Mouse (Mus musculus) myocyte (in vitro differentiated cells): ENCODE measurements at regions not wholly inside any gene's neighbourhood (a gene's known extent, or its start where the extent isn't known, plus 50 kb on each side); places are given as distances from the start of the nearest gene placed in this dataset.

Source experiments
- H3K27me3 ChIP-seq: one replicate; pipeline ENCODE4 v1.6.1; 2011; ENCODE audit not compliant: control insufficient read depth, insufficient read depth, insufficient read length
- H3K36me3 ChIP-seq: one replicate; pipeline ENCODE4 v1.6.1; 2011; ENCODE audit not compliant: control insufficient read depth, insufficient read depth
- H3K4me2 ChIP-seq: one replicate; pipeline ENCODE4 v1.6.1; 2011; ENCODE audit warnings: low read depth, control low read depth
- H3K4me3 ChIP-seq: one replicate; pipeline ENCODE4 v1.5.1; 2011; ENCODE audit warnings: mild to moderate bottlenecking, control low read depth, moderate library complexity
- H3K79me2 ChIP-seq: one replicate; pipeline ENCODE4 v1.6.1; 2011; ENCODE audit not compliant: control insufficient read depth, insufficient read depth
- H3ac ChIP-seq: one replicate; pipeline ENCODE4 v1.6.1; 2011; ENCODE audit not compliant: control insufficient read depth, insufficient read length
- CEBPB ChIP-seq: IDR thresholded peaks from 2 replicates; pipeline ENCODE4 v1.6.1; 2011; ENCODE audit warnings: mild to moderate bottlenecking, moderate library complexity; ENCODE audit not compliant: poor library complexity, insufficient read depth, severe bottlenecking
- E2F4 ChIP-seq: IDR thresholded peaks from one replicate; pipeline ENCODE4 v1.6.1; 2011; ENCODE audit warnings: mild to moderate bottlenecking, control low read depth, moderate library complexity; ENCODE audit not compliant: insufficient read depth
- MAX ChIP-seq: IDR thresholded peaks from one replicate; pipeline ENCODE4 v1.6.1; 2011; ENCODE audit warnings: low read depth, mild to moderate bottlenecking, control low read depth
- MYOD1 ChIP-seq, 3 experiments: IDR thresholded peaks; one replicate each; pipeline ENCODE4 v1.6.1; 2011; ENCODE audit warnings: control low read depth in 2 of 3, low read depth in 2 of 3, mild to moderate bottlenecking in 2 of 3, moderate library complexity in 1 of 3; ENCODE audit not compliant: insufficient read length in 2 of 3, control insufficient read depth in 1 of 3
- MYOG ChIP-seq, 3 experiments: IDR thresholded peaks; one replicate each; pipeline ENCODE4 v1.6.1; 2011; ENCODE audit warnings: control low read depth in 2 of 3, low read depth in 2 of 3, mild to moderate bottlenecking in 2 of 3; ENCODE audit not compliant: insufficient read length in 2 of 3, control insufficient read depth in 1 of 3, insufficient read depth in 1 of 3
- POLR2A ChIP-seq: IDR thresholded peaks from one replicate; pipeline ENCODE4 v1.6.1; 2011; ENCODE audit warnings: low read depth, mild to moderate bottlenecking, control low read depth, moderate library complexity; ENCODE audit not compliant: insufficient read length
- POLR2AphosphoS2 ChIP-seq: IDR thresholded peaks from one replicate; pipeline ENCODE4 v1.6.1; 2011; ENCODE audit warnings: low read depth, control low read depth; ENCODE audit not compliant: insufficient read length
- REST ChIP-seq: IDR thresholded peaks from one replicate; pipeline ENCODE4 v1.6.1; 2011; ENCODE audit warnings: mild to moderate bottlenecking, control low read depth, moderate library complexity; ENCODE audit not compliant: insufficient read depth, insufficient read length
- SRF ChIP-seq: IDR thresholded peaks from one replicate; pipeline ENCODE4 v1.6.1; 2011; ENCODE audit warnings: low read depth; ENCODE audit not compliant: control insufficient read depth, insufficient read length
- TCF12 ChIP-seq: IDR thresholded peaks from one replicate; pipeline ENCODE4 v1.6.1; 2011; ENCODE audit warnings: mild to moderate bottlenecking, control low read depth; ENCODE audit not compliant: poor library complexity, insufficient read depth, severe bottlenecking
- TCF3 ChIP-seq: IDR thresholded peaks from one replicate; pipeline ENCODE4 v1.6.1; 2011; ENCODE audit warnings: low read depth, control low read depth; ENCODE audit not compliant: insufficient read length
- USF1 ChIP-seq: IDR thresholded peaks from one replicate; pipeline ENCODE4 v1.6.1; 2011; ENCODE audit warnings: low read depth, mild to moderate bottlenecking, control low read depth, moderate library complexity

GRCm38 (mm10) chr1:73850173-73851014 lies 273.9 kb downstream of the Tns1 start:
- Histone ChIP-seq H3K27me3 (peaks cover 9% of the 10 kb centered on the region), H3K4me3 (no peak overlapping the region), H3K4me2 (no peak overlapping the region), H3K79me2 (no peaks in the 10 kb centered on the region), H3ac (no peak overlapping the region), H3K36me3 (no peaks in the 10 kb centered on the region)
- TF ChIP-seq USF1: no peak
- TF ChIP-seq TCF3: no peak
- no peak for TF ChIP-seq MYOD1 (IDR thresholded peaks at IDR 0.05; ENCODE audit: control insufficient read depth in 1 of 3, insufficient read length in 2 of 3, low read depth in 2 of 3)
- TF ChIP-seq REST: no peak
- no peak for TF ChIP-seq CEBPB
- no peak for TF ChIP-seq SRF
- no peak for TF ChIP-seq TCF12

DNA sequence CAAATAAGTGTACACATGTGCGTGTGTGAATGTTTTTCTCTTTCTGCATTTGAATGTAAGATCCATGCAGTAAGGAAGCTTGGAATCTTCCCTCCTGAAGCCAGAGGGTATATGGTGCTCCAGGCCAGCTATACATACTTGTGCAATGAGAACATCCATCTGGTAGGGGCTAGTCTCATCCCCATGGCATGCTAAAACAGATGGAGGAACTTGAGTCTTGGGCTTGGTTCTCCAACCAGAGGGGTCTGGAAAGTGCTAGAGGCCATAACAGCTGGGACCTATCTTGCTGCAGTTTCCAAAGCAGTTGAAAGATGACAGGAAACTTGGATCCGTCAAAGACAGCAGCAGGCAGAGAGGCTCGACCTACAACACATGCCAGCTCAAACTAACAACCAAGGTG lies 275.9 kb downstream of the Tns1 start:
- Histone ChIP-seq H3K27me3 (peaks cover 9% of the 10 kb centered on the region), H3K36me3 (no peaks in the 10 kb centered on the region), H3K79me2 (no peaks in the 10 kb centered on the region), H3K4me2 (no peak overlapping the region), H3K4me3 (no peak overlapping the region), H3ac (no peak overlapping the region)
- TF ChIP-seq REST: no peak
- no peak for TF ChIP-seq MAX
- TF ChIP-seq TCF12: no peak
- TF ChIP-seq USF1: no peak
- TF ChIP-seq TCF3: no peak
- no peak for TF ChIP-seq CEBPB
- TF ChIP-seq POLR2AphosphoS2: no peak
- no peak for TF ChIP-seq SRF

DNA sequence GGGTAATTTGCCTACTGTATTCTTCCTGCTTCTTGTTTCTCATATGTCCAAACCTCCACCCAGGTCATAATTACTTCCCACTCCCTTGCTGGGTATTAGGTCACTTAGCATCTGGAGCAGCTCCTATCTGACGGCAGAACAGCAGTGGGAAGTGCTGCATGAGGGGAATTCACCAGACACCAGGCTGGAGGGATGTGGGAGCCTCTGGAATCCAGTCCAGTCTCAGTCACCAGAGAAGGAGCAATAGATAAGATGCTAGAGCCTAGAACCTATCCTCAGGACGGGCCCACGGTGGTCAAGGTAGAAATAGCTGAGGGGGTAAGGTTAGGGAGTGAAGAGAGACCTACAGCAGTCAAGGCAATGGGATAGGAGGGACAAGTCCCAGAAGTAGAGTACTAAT lies 277.1 kb downstream of the Tns1 start:
- H3K79me2 ChIP-seq: no peaks in the 10 kb centered on the region
- H3ac ChIP-seq: no peak overlapping the region
- H3K4me3 ChIP-seq: no peak overlapping the region
- no peaks in the 10 kb centered on the region for H3K36me3 ChIP-seq
- peaks cover 9% of the 10 kb centered on the region for H3K27me3 ChIP-seq
- TF ChIP-seq USF1: no peak
- no peak for TF ChIP-seq SRF
- TF ChIP-seq POLR2A: no peak
- no peak for TF ChIP-seq MAX
- no peak for TF ChIP-seq MYOG (IDR thresholded peaks at IDR 0.05; ENCODE audit: control insufficient read depth in 1 of 3, insufficient read depth in 1 of 3, insufficient read length in 2 of 3, low read depth in 2 of 3)
- no peak for TF ChIP-seq TCF3
- no peak for TF ChIP-seq MYOD1 (IDR thresholded peaks at IDR 0.05; ENCODE audit: control insufficient read depth in 1 of 3, insufficient read length in 2 of 3, low read depth in 2 of 3)
- TF ChIP-seq CEBPB: no peak
- no peak for TF ChIP-seq REST
- no peak overlapping the region for H3K4me2 ChIP-seq

DNA sequence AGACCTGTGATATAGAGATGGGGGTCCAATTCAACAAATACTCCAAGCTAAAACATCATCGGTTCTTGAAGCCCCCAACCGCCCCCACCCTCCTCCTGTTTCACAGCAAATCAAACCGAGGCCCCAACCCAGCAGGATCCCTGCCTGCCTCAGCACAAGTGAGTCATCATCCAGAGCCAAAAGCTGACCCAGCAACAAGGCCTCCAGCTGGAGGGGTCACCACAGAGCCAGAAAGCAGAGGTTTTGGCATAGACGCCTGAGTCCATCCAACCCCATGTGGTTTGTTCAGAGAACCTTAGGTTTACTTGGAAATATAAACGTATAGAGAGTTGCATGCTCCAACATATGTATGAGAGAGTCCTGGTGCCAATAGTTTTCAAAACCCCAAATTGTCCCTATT lies 279.1 kb downstream of the Tns1 start:
- no peak overlapping the region for H3K4me2 ChIP-seq
- no peak for TF ChIP-seq E2F4
- TF ChIP-seq CEBPB: no peak
- no peak for TF ChIP-seq MYOG (IDR thresholded peaks at IDR 0.05; ENCODE audit: control insufficient read depth in 1 of 3, insufficient read depth in 1 of 3, insufficient read length in 2 of 3, low read depth in 2 of 3)
- TF ChIP-seq POLR2A: no peak
- no peak for TF ChIP-seq MYOD1 (IDR thresholded peaks at IDR 0.05; ENCODE audit: control insufficient read depth in 1 of 3, insufficient read length in 2 of 3, low read depth in 2 of 3)
- TF ChIP-seq USF1: no peak
- no peak for TF ChIP-seq MAX
- TF ChIP-seq SRF: no peak
- no peak for TF ChIP-seq POLR2AphosphoS2
- TF ChIP-seq TCF12: no peak
- TF ChIP-seq REST: no peak
- TF ChIP-seq TCF3: no peak
- H3ac ChIP-seq: no peak overlapping the region
- no peaks in the 10 kb centered on the region for H3K79me2 ChIP-seq
- no peaks in the 10 kb centered on the region for H3K36me3 ChIP-seq
- H3K27me3 ChIP-seq: peaks cover 11% of the 10 kb centered on the region
- no peak overlapping the region for H3K4me3 ChIP-seq

- no peak for TF ChIP-seq MYOG (IDR thresholded peaks at IDR 0.05; ENCODE audit: control insufficient read depth in 1 of 3, insufficient read depth in 1 of 3, insufficient read length in 2 of 3, low read depth in 2 of 3)
- no peak for TF ChIP-seq MAX
- TF ChIP-seq TCF12: no peak
- no peak for TF ChIP-seq E2F4
- no peak for TF ChIP-seq USF1
- no peak for TF ChIP-seq TCF3
- TF ChIP-seq CEBPB: no peak
- TF ChIP-seq MYOD1 (IDR thresholded peaks at IDR 0.05; ENCODE audit: control insufficient read depth in 1 of 3, insufficient read length in 2 of 3, low read depth in 2 of 3): no peak
- no peak for TF ChIP-seq POLR2A
- TF ChIP-seq POLR2AphosphoS2: no peak
- TF ChIP-seq REST: no peak
- no peak for TF ChIP-seq SRF
- H3K4me2 ChIP-seq: no peak overlapping the region
Measured at GRCm38 (mm10) chr1:73844574-73844973, 279.7 kb downstream of the Tns1 start.

More at GRCm38 (mm10) chr1:73844574-73844973, 279.7 kb downstream of the Tns1 start:
- Histone ChIP-seq H3ac (no peak overlapping the region), H3K36me3 (no peaks in the 10 kb centered on the region), H3K79me2 (no peaks in the 10 kb centered on the region), H3K27me3 (peaks cover 17% of the 10 kb centered on the region), H3K4me3 (no peak overlapping the region)
